Mouse (Mus musculus): ENCODE measurements around the gene Kremen2. TPM values are rescaled to one million over a fixed set of nuclear protein-coding genes. Genes with fewer than 3 reads are reported as not detected.

The Kremen2 gene
- polyA plus RNA-seq, 1 experiment, result not detected

- Histone ChIP-seq H3K4me3 (ENCODE audit: insufficient read depth, low read length) (peak overlapping the region; percentile 44), H3K27ac (ENCODE audit: insufficient read depth, low read length) (no peak overlapping the region), H3K4me1 (ENCODE audit: control insufficient read depth, insufficient read depth, low read length) (peaks cover 6% of the 10 kb centered on the region)
- TF ChIP-seq POLR2A (IDR thresholded peaks at IDR 0.05; ENCODE audit: low read depth, low read length) (no peak), CTCF (IDR thresholded peaks at IDR 0.05; ENCODE audit: borderline replicate concordance, insufficient read depth, low read length) (no peak)
Observed at GRCm38 (mm10) chr17:23699131-23700077, 46.2 kb downstream of the Kremen2 start.

- no peak for TF ChIP-seq CTCF (IDR thresholded peaks at IDR 0.05; ENCODE audit: borderline replicate concordance, insufficient read depth, low read length)
- TF ChIP-seq POLR2A (IDR thresholded peaks at IDR 0.05; ENCODE audit: low read depth, low read length), result no peak
- Histone ChIP-seq H3K4me1 (ENCODE audit: control insufficient read depth, insufficient read depth, low read length) (peaks cover 6% of the 10 kb centered on the region), H3K27ac (ENCODE audit: insufficient read depth, low read length) (no peak overlapping the region), H3K4me3 (ENCODE audit: insufficient read depth, low read length) (no peak overlapping the region)
Observed at GRCm38 (mm10) chr17:23695801-23696200, 49.8 kb downstream of the Kremen2 start.

- no peak overlapping the region for H3K27ac ChIP-seq (ENCODE audit: insufficient read depth, low read length)
- H3K4me1 ChIP-seq (ENCODE audit: control insufficient read depth, insufficient read depth, low read length), result peaks cover 6% of the 10 kb centered on the region
- TF ChIP-seq POLR2A (IDR thresholded peaks at IDR 0.05; ENCODE audit: low read depth, low read length) (no peak), CTCF (IDR thresholded peaks at IDR 0.05; ENCODE audit: borderline replicate concordance, insufficient read depth, low read length) (no peak)
- no peak overlapping the region for H3K4me3 ChIP-seq (ENCODE audit: insufficient read depth, low read length)
Observed at GRCm38 (mm10) chr17:23694491-23694890, 51.1 kb downstream of the Kremen2 start.

Other genes with a start within 250 kb of the Kremen2 start
- gene Zfp213, start 181.6 kb downstream of the Kremen2 start, polyA plus RNA-seq (2011; ENCODE audit: insufficient read length, low read depth, missing spikeins), result 6.5 TPM in 2 replicates
- 5.3 and 8.1 TPM in 2 replicates for gene Zfp13, start 146.3 kb downstream of the Kremen2 start, polyA plus RNA-seq (2011; ENCODE audit: insufficient read length, low read depth, missing spikeins)
- not detected in 2 replicates for gene Zscan10, start 145.0 kb downstream of the Kremen2 start, polyA plus RNA-seq (2011; ENCODE audit: insufficient read length, low read depth, missing spikeins)
- 0.30 and 0.50 TPM in 2 replicates for gene Mmp25, start 100.6 kb downstream of the Kremen2 start, polyA plus RNA-seq (2011; ENCODE audit: insufficient read length, low read depth, missing spikeins)
- not detected in 2 replicates for gene Bicdl2, start 85.3 kb downstream of the Kremen2 start, polyA plus RNA-seq (2011; ENCODE audit: insufficient read length, low read depth, missing spikeins)
- 146 and 164 TPM in 2 replicates for gene Hcfc1r1, start 72.2 kb downstream of the Kremen2 start, polyA plus RNA-seq (2011; ENCODE audit: insufficient read length, low read depth, missing spikeins)
- gene Thoc6, start 72.0 kb downstream of the Kremen2 start, polyA plus RNA-seq (2011; ENCODE audit: insufficient read length, low read depth, missing spikeins), result 15.7 and 20.1 TPM in 2 replicates
- 126 and 221 TPM in 2 replicates for gene Tnfrsf12a, start 68.4 kb downstream of the Kremen2 start, polyA plus RNA-seq (2011; ENCODE audit: insufficient read length, low read depth, missing spikeins)
- gene Cldn6, start 66.6 kb downstream of the Kremen2 start, polyA plus RNA-seq (2011; ENCODE audit: insufficient read length, low read depth, missing spikeins), result not detected in 2 replicates
- gene Cldn9, start 61.8 kb downstream of the Kremen2 start, polyA plus RNA-seq (2011; ENCODE audit: insufficient read length, low read depth, missing spikeins), result not detected in 2 replicates
- gene 1520401A03Rik, start 23.1 kb downstream of the Kremen2 start, polyA plus RNA-seq (2011; ENCODE audit: insufficient read length, low read depth, missing spikeins), result not detected in 2 replicates
- gene Pkmyt1, start 19.5 kb downstream of the Kremen2 start, polyA plus RNA-seq (2011; ENCODE audit: insufficient read length, low read depth, missing spikeins), result 9.2 and 10.9 TPM in 2 replicates
- 5.1 and 6.3 TPM in 2 replicates for gene Paqr4, start 5.0 kb downstream of the Kremen2 start, polyA plus RNA-seq (2011; ENCODE audit: insufficient read length, low read depth, missing spikeins)
- gene Flywch1, start 25.8 kb upstream of the Kremen2 start, polyA plus RNA-seq (2011; ENCODE audit: insufficient read length, low read depth, missing spikeins), result 29.3 and 33.0 TPM in 2 replicates
- 2.2 and 2.8 TPM in 2 replicates for gene Flywch2, start 40.2 kb upstream of the Kremen2 start, polyA plus RNA-seq (2011; ENCODE audit: insufficient read length, low read depth, missing spikeins)
- 264 and 303 TPM in 2 replicates for gene Srrm2, start 44.7 kb upstream of the Kremen2 start, polyA plus RNA-seq (2011; ENCODE audit: insufficient read length, low read depth, missing spikeins)
- gene Elob, start 83.3 kb upstream of the Kremen2 start, polyA plus RNA-seq (2011; ENCODE audit: insufficient read length, low read depth, missing spikeins), result 303 and 364 TPM in 2 replicates
- not detected in 2 replicates for gene Prss33, start 90.2 kb upstream of the Kremen2 start, polyA plus RNA-seq (2011; ENCODE audit: insufficient read length, low read depth, missing spikeins)
- not detected in 2 replicates for gene Prss32, start 98.0 kb upstream of the Kremen2 start, polyA plus RNA-seq (2011; ENCODE audit: insufficient read length, low read depth, missing spikeins)
- not detected in 2 replicates for gene Prss41, start 98.3 kb upstream of the Kremen2 start, polyA plus RNA-seq (2011; ENCODE audit: insufficient read length, low read depth, missing spikeins)
- gene Prss21, start 122.2 kb upstream of the Kremen2 start, polyA plus RNA-seq (2011; ENCODE audit: insufficient read length, low read depth, missing spikeins), result not detected in 2 replicates
- gene Dcpp1, start 135.0 kb upstream of the Kremen2 start, polyA plus RNA-seq (2011; ENCODE audit: insufficient read length, low read depth, missing spikeins), result not detected in 2 replicates
- gene Dcpp2, start 135.0 kb upstream of the Kremen2 start, polyA plus RNA-seq (2011; ENCODE audit: insufficient read length, low read depth, missing spikeins), result not detected in 2 replicates
- not detected in 2 replicates for gene Dcpp3, start 171.6 kb upstream of the Kremen2 start, polyA plus RNA-seq (2011; ENCODE audit: insufficient read length, low read depth, missing spikeins)
- not detected in 2 replicates for gene Sbp, start 195.8 kb upstream of the Kremen2 start, polyA plus RNA-seq (2011; ENCODE audit: insufficient read length, low read depth, missing spikeins)
- not detected in 2 replicates for gene Sbpl, start 209.4 kb upstream of the Kremen2 start, polyA plus RNA-seq (2011; ENCODE audit: insufficient read length, low read depth, missing spikeins)
- gene Prss30, start 234.7 kb upstream of the Kremen2 start, polyA plus RNA-seq (2011; ENCODE audit: insufficient read length, low read depth, missing spikeins), result not detected in 2 replicates

Measured in embryonic fibroblast, embryonic 13.5 days (primary cell).